Mouse (Mus musculus) 416B (cell line): ENCODE data around the gene Babam2.
"Not testable (repeated sequence)": the region's sequence is repeated elsewhere in the genome, so short reads cannot be mapped to it uniquely, and the experiment has no call there.

Experiments
- DNase-seq: peaks from one replicate; pipeline ENCODE4 v3.0.0; 2011; ENCODE audit warnings: low read depth

The Babam2 gene

GRCm38 (mm10) chr5:31787201-31787600 is 89.7 kb downstream of the Babam2 start:
- no peak for DNase-seq

GRCm38 (mm10) chr5:31787622-31788021 is 90.1 kb downstream of the Babam2 start:
- no peak for DNase-seq

DNA sequence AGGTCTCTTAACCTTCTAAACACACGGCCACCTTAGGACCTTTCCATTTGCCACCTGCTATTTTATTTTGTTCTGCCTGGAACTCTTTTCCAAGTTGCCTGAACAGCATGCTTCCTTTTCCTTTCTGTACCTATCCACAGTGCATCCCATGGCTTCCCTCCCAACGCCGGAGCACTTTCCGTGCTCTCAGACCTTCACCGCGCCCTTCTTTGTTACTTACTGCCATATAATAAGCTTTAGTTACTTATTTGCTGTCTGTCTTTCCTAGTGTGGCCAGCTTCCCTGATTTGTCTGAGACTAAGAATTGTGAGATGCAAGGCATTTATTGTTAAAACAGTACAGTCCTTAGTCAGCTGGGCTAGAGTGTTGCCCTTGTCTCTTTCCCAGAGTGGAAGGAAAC is 94.9 kb downstream of the Babam2 start:
- DNase-seq: no peak

- peak; percentile 35 for DNase-seq
Observed at GRCm38 (mm10) chr5:31792863-31793262, 95.4 kb downstream of the Babam2 start.

GRCm38 (mm10) chr5:31795414-31795813 is 97.9 kb downstream of the Babam2 start:
- DNase-seq: no peak

GRCm38 (mm10) chr5:31796979-31797378 is 99.5 kb downstream of the Babam2 start:
- DNase-seq: peak; percentile 71

DNA sequence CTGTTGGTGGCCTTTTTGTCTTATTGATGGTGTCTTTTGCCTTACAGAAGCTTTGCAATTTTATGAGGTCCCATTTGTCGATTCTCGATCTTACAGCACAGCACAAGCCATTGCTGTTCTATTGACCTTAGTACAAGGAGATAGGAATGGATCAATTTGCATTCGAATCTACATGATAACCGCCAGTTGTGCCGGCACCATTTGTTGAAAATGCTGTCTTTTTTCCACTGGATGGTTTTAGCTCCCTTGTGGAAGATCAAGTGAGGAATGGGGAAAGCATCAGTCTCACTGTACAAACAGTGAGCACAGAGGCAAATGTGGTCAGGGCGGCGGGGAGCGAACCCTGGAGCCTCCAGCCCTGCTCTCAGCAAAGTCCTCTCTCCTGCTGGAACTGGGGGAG is 106.7 kb downstream of the Babam2 start:
- DNase-seq: not testable (repeated sequence)

GRCm38 (mm10) chr5:31804751-31805150 is 107.3 kb downstream of the Babam2 start:
- peak; percentile 63 for DNase-seq

DNA sequence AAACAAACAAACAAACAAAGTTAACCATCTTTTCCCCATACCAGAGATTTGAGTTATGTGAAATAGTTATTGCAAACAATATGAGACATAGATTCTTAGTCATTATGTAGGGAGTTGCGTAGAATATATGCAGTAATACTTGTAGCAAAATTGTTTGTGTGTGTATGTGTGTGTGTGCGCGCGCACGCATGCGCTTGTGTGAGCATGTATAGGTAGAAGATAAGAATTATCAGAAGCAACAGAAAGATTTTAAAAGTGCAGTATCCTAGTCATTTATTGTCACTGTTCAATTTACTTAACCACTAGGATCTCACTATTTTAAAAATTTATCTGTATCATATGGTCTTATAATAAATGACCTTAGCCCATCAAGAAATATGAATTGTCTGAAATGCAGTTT is 109.8 kb downstream of the Babam2 start:
- no peak for DNase-seq

- DNase-seq: no peak
Observed at GRCm38 (mm10) chr5:31808271-31808670, 110.8 kb downstream of the Babam2 start.

- DNase-seq: peak; percentile 32
Observed at GRCm38 (mm10) chr5:31810796-31811662, 113.5 kb downstream of the Babam2 start.

DNA sequence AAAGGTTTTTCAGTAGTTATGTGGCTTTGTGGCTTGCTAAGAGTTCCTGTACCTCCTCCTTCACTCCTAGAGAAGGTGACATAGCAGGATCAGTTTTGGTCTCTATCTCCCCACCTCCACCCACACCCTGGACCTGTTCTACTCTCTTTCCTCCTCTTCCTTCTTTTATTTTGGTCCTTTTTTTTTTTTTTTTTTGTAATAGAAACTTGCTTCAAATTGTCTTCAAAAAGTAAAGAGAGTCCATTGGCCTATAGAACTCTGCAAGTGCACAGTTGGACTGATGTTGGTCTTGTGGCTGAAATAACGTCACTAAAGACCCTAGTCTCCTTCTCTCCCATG is 114.1 kb downstream of the Babam2 start:
- DNase-seq: peak; percentile 45

DNA sequence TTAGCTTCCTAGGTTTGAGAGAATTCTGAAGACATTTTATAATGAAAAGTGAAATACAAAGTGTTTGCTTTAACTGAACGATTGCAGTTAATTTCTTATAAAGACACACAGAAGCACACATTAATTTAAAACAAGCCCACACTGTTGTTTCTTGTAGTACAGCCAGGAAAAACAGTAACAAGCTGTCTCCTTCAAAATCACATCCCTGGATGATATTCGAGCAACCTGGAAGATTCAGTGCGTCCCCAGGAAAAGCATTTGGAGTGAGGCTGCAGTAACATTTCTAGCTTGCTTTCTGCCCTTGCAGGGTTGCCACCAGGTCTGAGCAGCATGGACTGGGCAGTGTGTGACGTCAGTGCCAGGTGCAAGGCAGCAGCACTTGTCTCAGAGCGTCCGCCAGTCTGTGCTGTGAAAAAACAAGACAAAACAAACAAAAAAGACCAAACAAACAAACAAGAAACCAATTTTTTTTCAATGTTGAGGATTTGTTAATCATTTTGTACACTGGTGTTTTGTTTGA is 115.7 kb downstream of the Babam2 start:
- DNase-seq: no peak

DNA sequence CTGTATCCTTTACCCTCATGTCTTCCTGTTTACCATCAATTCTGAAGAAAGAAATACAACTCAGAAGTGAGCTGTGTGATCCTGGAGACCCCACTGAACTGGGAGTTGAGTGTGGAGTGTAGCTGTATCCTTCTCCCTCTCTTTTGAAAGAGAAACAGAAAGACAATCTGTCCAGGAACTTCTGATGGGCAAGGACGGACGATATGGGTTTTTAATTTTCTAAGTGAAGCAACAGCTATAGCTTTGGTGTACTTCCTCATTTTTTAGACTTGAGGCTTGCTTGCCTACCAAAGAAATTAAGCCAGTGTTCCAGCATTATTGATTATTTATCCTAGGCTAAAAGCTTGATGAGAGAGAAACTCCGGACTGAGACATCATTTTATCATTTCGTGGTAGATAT is 116.6 kb downstream of the Babam2 start:
- DNase-seq: peak; percentile 37

DNA sequence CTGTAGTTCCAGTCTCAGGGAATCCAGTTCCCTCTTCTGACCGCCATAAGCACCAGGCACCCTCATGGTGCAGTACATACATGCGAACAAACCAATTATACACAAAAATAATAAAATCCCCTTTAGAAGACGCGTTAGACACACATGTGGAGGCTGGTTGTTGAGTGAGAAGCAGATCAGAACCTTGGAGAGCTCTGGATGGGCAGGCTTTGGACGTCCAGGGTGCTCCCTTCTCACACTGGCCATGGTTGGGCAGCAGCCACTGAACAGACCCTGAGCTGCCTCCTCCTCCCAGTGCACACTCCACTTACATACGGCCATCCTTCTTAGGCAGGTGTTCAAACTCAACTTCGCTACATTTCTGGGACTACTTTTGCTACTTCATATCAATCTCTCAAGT is 117.6 kb downstream of the Babam2 start:
- peak; percentile 50 for DNase-seq

DNA sequence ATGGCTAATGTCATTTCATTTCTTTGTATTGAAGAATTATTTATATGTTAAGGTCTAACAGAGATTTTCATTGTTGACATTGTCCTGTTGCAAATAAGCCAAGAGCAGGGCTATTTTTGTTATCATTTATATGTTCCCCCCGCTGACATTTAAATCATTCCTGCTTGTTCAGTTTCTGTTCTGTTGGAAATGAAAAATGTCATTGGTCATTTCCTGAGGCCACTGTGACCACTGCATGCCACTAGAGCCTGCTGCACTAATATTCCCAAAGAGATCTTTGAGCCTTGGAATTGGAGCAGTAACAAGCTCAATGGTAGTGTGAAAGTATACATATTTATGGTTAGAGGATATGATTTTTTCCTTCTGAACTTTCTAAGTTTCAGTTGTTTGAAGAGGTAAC is 118.6 kb downstream of the Babam2 start:
- no peak for DNase-seq

DNA sequence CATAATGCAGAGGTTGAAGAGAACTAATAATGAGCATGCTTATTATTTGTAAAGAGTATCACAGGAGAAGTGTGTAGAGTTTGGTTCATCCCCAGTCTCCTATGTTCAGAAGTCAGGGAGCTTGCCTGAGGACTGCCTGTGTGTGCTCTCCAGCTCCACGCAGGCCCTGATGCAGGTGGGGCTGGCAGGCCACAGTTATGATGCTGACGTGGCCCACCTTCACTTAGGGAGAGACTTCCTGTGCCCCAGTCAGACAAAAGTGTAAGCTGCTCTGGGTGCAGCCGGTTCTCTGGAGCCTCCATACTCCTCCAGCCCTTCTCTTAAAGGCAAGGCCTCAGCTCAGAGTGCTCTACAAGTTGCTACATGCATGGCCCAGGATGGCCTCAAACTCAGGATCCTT is 123.3 kb downstream of the Babam2 start:
- DNase-seq: no peak

- DNase-seq: no peak
Observed at GRCm38 (mm10) chr5:31821204-31821603, 123.7 kb downstream of the Babam2 start.

DNA sequence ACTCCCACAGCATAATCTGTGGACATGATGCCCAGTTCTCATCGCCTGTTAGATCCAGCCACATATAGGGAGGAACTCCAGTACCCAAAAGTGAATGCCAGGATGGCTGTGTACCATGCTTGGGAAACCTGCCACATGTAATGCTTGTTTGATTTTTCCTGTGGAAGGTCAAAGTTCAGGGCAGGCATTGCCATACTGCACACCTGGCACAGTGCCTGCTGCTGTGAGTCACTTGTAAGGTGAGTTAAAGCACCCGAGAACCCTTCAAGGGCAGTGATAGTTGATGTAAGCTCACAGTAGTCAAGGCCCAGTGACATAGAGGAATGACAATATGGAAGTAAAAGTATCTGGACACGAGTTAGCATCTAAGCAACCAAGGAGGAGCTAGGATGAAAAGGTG is 126.2 kb downstream of the Babam2 start:
- no peak for DNase-seq

DNA sequence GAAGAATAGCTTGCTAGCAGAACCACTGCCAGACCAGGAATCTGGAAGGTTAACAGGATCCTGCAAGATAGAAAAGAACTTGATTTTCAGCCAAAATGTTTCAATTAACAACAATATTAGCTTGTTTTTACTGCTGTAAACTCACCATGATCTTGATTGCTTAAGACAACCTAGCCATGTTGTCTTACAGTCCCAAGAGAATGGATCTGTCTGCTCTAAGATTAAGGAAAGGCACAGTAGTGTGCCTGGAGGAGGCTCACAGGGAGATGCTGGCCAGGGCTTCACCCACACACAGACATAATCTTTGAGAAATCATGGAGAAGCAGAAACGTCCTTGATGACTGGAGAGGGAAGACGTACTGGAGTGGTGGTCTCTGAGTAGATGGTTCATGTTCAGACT is 126.6 kb downstream of the Babam2 start:
- no peak for DNase-seq

DNA sequence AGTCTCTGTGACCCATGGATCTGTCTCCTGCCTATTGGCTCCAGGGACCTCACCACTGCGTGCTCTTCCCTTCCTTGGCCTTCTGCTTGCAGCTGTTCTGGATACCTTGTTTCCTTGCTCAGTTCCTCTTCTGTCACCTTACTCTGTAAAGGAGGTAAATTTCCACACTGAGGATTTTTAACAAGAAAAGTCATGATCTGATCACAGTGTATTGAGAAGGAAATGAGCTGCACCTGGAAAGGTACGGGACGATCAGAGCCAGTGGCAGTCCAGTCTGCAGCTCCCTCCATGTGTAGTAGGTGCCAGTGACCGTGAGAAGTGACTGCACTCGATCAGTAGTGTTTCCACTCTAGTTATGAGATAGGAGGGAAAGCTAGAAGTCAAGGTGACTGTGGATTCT is 129.8 kb downstream of the Babam2 start:
- no peak for DNase-seq

GRCm38 (mm10) chr5:31827896-31828295 is 130.4 kb downstream of the Babam2 start:
- no peak for DNase-seq

GRCm38 (mm10) chr5:31828747-31829146 is 131.3 kb downstream of the Babam2 start:
- no peak for DNase-seq

- DNase-seq: no peak
Observed at GRCm38 (mm10) chr5:31829588-31829987, 132.1 kb downstream of the Babam2 start.
